Mouse (Mus musculus) midbrain, embryonic 12.5 days (tissue): ENCODE results near the gene Higd1b. TPM values are rescaled to one million over a fixed set of nuclear protein-coding genes. Genes with fewer than 3 reads are reported as not detected.

Source experiments
- ATAC-seq: fragments of 200-750 bp; cut with Nextera tagmentation; 2 replicates; pipeline ENCODE4 v1.8.0; 2017; ENCODE audit warnings: low read depth, moderate TSS enrichment, moderate library complexity; ENCODE audit not compliant: low FRiP score
- H3K27ac ChIP-seq: fragments of 300-500 bp; sonication (generic); replicated peaks from 2 replicates; pipeline ENCODE4 v1.5.1; 2016; ENCODE audit warnings: mild to moderate bottlenecking
- H3K27me3 ChIP-seq: fragments of 300-500 bp; sonication (generic); 2 replicates; pipeline ENCODE4 v1.6.1; 2016; ENCODE audit warnings: mild to moderate bottlenecking
- H3K36me3 ChIP-seq: fragments of 300-500 bp; sonication (generic); 2 replicates; pipeline ENCODE4 v1.6.1; 2016
- H3K4me1 ChIP-seq: fragments of 300-500 bp; sonication (generic); 2 replicates; pipeline ENCODE4 v1.6.1; 2016
- H3K4me2 ChIP-seq: fragments of 300-500 bp; sonication (generic); replicated peaks from 2 replicates; pipeline ENCODE4 v1.6.1; 2016; ENCODE audit warnings: mild to moderate bottlenecking, moderate library complexity
- H3K4me3 ChIP-seq: fragments of 300-500 bp; sonication (generic); 2 replicates; pipeline ENCODE4 v1.5.1; 2016; ENCODE audit warnings: mild to moderate bottlenecking
- H3K9ac ChIP-seq: fragments of 300-500 bp; sonication (generic); replicated peaks from 2 replicates; pipeline ENCODE4 v1.6.1; 2016; ENCODE audit warnings: mild to moderate bottlenecking, moderate library complexity
- H3K9me3 ChIP-seq: fragments of 300-500 bp; sonication (generic); 2 replicates; pipeline ENCODE4 v1.6.1; 2016; ENCODE audit warnings: mild to moderate bottlenecking
- WGBS: fragments of 180-500 bp; shearing (Covaris S2); methylation state at CpG from one replicate; pipeline ENCODE4 v1.1.7; 2016; 5-methylcytosine and 5-hydroxymethylcytosine counted together
- polyA plus RNA-seq: library from polyadenylated mRNA; unstranded; fragments of >200 nt; fragmentation: Nextera tagmentation; extraction: Ambion mirVana; gene quantifications from 2 replicates; pipeline ENCODE4 v1.2.1, GENCODE M21; 2016

Gene Higd1b
- polyA plus RNA-seq, 1 experiment from 2014 or later = not detected

DNA sequence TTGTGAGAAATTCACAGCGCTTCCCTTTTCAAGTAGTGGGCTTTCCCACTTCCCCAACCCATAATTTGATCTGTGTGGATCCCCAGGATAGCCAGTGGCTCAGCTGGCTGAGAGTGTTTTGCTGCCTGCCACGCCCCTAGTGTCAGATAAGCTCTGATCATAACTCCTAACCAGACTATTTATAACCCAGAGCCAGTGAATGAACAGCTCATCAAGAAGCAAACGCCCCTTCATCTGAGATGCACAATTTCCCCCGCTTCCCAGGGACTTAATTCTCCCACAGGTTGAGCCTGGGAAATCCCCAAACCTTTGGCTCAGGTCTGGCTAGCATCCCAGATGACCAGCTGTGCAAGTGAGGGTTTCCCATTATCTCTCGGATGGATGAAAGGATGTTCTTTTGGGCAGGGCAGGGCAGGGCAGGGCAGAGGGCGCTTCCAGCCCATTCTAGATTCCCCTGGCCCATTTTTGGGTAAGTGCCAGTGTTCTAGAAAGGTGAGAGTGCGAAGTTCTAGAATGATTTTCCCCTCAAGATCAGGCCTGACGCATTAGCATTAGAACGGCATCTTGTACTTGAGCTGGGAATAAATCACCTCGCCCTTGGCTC lies 49.1 kb downstream of the Higd1b start, which contains the start of gene Fam187a:
Gene Fam187a, plus strand, starts transcription at position 554 of the 604 bp plus-strand sequence.
- no peak within 1 kb of the TSS for H3K4me3 ChIP-seq
- no peak within 1 kb of the TSS for H3K27ac ChIP-seq
- ATAC-seq = no peak
- no peaks in the 10 kb centered on the region for H3K9me3 ChIP-seq
- no peak within 1 kb of the TSS for H3K4me2 ChIP-seq
- H3K4me1 ChIP-seq = peaks cover 10% of the 10 kb centered on the region
- H3K36me3 ChIP-seq = no peaks in the 10 kb centered on the region
- 56% methylated on average over 10 of the region's 10 CpGs for WGBS
- H3K9ac ChIP-seq = no peak within 1 kb of the TSS
- peaks cover 35% of the 10 kb centered on the region for H3K27me3 ChIP-seq

DNA sequence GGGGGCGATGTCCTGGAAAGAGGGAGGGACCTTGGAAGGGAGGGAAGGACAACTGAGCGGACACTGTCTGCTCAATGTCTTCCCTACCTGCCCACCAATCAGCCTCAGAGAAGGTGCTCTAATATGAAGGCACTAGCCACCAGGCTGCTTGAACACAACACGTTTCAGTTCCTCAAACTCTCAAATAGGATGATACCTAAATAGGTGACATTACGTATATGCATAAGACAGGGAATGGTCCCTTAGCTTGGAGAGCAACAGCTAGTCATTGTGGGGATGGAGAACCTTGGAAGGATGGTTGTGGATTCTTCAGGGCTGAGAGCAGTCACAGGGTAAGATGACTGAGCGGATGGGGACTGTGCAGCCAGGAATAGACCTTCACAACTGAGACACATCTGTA lies 51.8 kb downstream of the Higd1b start:
- H3K4me1 ChIP-seq = no peaks in the 10 kb centered on the region
- 86% methylated on average over 5 of the region's 5 CpGs for WGBS
- no peaks in the 10 kb centered on the region for H3K9me3 ChIP-seq
- no peak for ATAC-seq
- H3K27me3 ChIP-seq = peaks cover 43% of the 10 kb centered on the region
- no peak overlapping the region for H3K9ac ChIP-seq
- H3K36me3 ChIP-seq = no peaks in the 10 kb centered on the region
- no peak overlapping the region for H3K4me2 ChIP-seq
- H3K4me3 ChIP-seq = no peak overlapping the region
- H3K27ac ChIP-seq = no peak overlapping the region

Other genes with a start within 250 kb of the Higd1b start
- 34.7 and 37.9 TPM in 2 replicates for gene Fzd2, start 231.5 kb upstream of the Higd1b start, polyA plus RNA-seq
- 0.31 and 0.47 TPM in 2 replicates for gene Meioc, start 172.1 kb upstream of the Higd1b start, polyA plus RNA-seq
- 47.9 and 56.3 TPM in 2 replicates for gene Ccdc43, start 138.1 kb upstream of the Higd1b start, polyA plus RNA-seq
- gene Adam11, start 74.4 kb upstream of the Higd1b start, polyA plus RNA-seq = 24.1 and 28.8 TPM in 2 replicates
- gene Gjc1, start 16.1 kb upstream of the Higd1b start, polyA plus RNA-seq = 79.0 and 87.1 TPM in 2 replicates
- 238 and 242 TPM in 2 replicates for gene Eftud2, start 45.1 kb downstream of the Higd1b start, polyA plus RNA-seq
- 1.8 and 2.3 TPM in 2 replicates for gene Ccdc103, start 45.4 kb downstream of the Higd1b start, polyA plus RNA-seq
- gene Fam187a, start 49.3 kb downstream of the Higd1b start, polyA plus RNA-seq = not detected in 2 replicates
- not detected in 2 replicates for gene Gfap, start 65.1 kb downstream of the Higd1b start, polyA plus RNA-seq
- gene Kif18b, start 89.3 kb downstream of the Higd1b start, polyA plus RNA-seq = 9.1 and 9.7 TPM in 2 replicates
- 12.7 and 15.3 TPM in 2 replicates for gene C1ql1, start 110.8 kb downstream of the Higd1b start, polyA plus RNA-seq
- gene Nmt1, start 192.3 kb downstream of the Higd1b start, polyA plus RNA-seq = 41.3 and 44.8 TPM in 2 replicates
- gene Dcakd, start 192.5 kb downstream of the Higd1b start, polyA plus RNA-seq = 163 and 174 TPM in 2 replicates